Mouse (Mus musculus) adrenal gland, adult 2 months (tissue): Measurements from ENCODE around the gene Rnase13. TPM values are rescaled to one million over a fixed set of nuclear protein-coding genes. Genes with fewer than 3 reads are reported as not detected.

Experiments
- DNase-seq: peaks from one replicate; pipeline ENCODE4 v3.0.0; 2021
- polyA plus RNA-seq: library from polyadenylated mRNA; depleted of rRNA; stranded (reverse); fragments of >200 nt; gene quantifications from 2 replicates; pipeline ENCODE4 v1.2.3, GENCODE M21; 2012
- total RNA-seq, 2 experiments: library from RNA; stranded (reverse); gene quantifications; 2 replicates each; pipeline ENCODE4 v1.2.3; 2021

Gene Rnase13
- total and polyA plus RNA-seq, 3 experiments: not detected

DNA sequence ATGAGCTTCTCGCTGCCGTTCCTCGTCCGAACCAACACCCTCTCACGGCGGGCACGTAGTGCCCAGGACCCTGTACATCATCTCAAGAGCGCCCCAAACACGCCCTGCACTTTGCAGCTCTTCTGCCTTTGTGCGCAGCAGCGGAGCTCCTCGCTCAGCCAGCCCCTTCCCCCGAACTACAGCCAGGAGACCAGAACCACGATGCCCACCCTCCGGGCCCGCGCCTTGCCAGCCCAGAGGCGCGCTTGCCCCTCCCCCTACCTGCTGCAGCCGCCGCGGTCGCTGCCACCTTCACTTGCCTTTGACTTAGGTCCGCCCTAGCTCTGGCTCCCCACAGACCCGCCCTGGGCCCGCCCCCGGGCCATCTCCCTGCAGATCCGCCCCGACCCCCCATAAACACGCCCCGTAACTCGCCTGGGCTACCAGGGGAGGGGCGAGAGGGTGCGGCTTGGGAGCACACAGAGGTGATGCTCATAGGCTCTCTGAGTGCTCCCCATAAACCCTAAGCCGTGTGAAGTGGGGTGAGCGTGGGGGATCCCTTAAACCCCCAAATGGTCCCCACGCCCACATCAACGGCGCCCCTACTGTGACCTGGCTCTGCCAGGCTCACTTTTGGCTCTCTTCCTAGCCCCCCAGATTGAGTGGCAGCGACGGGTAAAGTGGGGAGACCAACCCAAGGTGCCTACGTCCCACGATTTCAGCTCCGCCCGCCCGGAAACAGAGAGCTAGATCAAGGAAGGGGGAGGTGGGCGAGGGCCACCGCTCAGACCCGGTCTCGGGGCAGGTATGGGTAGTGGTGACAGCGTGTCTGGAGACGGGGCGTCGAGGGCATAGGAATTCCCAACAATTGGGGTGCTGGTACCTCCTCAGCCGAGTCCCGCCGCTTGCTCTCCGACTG, 9.3 kb downstream of the Rnase13 start:
- peak; percentile 94 for DNase-seq

DNA sequence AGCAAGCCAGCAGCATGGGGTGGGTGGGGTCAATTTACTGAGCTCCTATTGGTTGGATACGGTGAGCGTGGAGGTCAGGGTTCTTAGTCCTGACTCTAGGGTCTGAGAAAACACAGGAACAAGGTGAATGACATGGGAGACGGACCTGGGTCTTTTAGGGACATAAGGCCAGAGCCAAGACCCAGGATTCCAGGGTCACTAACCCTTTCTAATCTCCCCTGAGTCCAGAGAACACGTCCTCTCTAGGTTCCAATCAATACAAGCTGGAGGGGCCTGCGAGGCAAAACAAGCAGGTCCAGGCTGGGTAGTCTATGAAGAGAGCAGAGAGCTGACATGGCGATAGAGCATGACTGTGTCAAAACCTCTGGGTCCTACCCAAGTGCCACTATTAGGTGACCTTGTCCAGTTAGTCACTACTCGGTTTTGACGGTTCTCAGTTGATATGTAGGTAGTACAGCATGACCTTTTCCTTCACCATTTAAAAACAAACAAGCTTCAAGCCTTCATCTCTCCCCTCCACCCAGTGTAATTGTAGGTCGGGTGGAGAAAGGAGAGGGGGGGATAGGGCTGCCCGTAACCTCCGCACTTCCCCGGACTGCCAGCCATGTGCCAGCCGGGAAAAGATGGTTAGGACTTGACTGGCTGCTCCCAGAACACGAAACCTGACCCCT, 10.0 kb downstream of the Rnase13 start:
- DNase-seq: peak; percentile 80

DNA sequence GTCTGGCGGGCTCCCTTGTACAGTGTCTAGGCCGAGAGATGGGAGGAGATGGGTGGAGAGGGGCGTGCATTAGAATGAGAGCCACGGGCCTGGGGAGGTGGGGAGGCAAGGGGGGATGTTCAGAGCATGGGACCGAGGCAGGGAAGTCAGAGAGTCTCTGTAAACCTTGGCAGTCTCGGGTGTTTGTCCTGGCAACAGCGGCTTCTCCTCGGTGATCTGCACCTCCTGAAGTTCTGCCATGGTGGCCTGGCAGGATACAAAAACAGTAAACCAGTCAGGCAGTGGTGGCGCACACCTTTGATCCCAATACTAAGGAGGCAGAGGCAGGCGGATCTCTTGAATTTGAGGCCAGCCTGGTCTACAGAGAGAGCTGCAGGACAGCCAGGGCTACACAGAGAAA, 11.3 kb downstream of the Rnase13 start:
- no peak for DNase-seq

DNA sequence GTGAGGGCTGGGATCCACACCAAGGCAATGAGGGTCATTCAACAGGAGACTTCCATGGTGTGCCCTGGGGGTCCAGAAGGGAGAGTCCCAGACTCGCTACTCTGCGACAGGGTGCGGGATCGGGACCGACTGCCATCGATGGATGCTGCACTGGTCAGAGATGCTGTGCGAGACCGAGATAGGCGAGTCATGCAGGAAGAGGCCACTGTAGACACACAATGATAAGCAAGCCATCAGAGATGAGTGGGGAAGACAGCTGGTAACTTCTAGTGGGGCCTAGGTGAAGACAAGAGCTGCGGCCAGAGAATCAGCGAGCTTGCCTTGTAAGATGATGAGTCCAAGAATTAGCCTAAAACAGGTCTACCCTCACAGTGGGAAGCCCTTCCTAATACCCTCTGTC, 16.5 kb downstream of the Rnase13 start:
- DNase-seq: no peak

DNA sequence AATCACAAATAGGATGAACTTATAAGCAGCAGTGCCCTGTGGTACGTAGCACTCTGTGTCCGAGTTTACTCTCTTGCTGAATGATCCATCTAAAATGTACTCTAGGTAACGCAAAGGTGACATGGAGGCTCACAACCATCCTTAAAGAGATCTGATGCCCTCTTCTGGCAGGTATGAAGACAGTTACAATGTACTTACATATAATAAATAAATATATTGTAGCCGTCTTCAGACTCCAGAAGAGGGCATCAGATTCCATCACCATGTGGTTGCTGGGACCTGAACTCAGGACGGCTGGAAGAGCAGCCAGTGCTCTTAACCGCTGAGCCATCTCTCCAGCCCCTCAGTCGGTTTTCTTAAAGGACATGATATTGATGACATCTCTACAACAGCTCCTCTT, 17.9 kb downstream of the Rnase13 start:
- DNase-seq: no peak

DNA sequence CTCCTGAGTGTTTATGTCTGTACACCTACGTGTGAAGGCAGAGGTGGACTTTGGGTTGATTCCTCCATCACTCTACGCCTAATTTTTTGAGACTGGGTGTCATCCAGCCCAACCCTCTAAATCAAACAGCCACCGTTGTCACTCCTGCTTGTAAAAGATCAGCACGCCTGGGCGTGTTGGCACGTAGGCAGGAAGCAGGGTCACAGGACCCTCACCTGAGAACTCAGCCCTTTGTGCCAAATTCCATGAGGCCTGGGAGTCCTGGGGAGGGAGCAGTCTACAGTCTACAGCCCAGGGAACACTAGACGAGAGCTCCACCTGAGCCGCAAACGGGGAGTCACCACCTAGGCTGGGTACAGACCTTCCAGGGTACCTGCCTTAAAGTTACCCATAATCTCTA, 18.8 kb downstream of the Rnase13 start:
- no peak for DNase-seq

DNA sequence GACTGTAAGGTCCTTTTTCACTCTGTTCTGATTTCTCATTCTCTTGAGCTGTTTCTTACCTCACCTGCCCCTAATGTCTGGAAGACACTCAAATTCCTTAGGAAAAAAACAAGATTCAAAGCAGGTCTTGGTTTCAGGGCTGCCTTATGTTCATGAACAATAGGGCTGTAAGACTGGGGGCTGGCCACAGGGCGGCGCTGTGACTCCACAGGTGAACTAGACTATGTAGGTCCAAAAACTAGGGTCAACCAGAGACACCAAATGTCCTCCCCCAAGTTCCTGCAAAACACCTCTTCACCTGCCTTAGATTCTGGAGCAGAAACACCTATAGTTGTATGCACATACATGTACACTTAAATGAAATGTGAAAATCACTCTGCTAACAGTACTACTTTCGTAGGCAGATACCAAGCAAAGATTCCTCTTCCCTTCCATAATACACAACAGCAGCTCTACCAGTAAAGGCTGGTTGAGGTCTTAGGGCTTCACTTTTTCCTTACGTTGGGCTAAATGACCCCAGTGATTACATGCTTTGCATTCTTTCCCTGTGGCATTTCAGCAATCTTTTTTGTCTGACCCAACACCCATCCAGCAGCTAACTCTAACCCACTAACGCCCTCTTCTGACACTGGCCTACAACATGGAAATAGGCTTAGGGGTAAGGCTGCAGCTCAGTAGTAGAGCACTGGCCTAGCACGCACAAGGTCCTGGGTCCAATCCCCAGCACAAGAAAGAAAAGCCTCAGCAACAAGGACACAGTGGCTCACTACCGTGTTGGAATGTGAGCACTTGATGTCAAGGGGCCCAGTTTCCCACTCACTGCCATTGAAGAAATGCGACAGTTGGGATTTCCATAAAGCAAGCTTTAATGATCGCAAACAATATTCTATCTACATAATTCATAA, 19.5 kb downstream of the Rnase13 start:
- DNase-seq: peak; percentile 77

DNA sequence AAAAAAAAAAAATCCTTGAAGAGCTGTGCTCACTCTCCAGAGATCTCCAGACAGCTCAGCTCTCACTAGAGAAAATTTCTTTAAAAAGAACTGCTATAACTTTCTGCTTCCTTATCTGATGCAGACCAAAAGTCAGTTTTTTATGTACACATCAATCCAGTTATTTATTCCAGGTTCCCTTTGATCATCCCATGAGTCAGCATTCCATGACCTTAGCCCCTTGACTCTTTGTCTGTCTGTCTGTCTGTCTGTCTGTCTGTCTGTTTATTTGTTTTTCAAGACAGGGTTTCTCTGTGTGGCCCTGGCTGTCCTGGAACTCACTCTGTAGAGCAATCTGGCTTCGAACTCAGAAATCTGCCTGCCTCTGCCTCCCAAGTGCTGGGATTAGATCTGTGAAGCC, 23.2 kb downstream of the Rnase13 start:
- no peak for DNase-seq

DNA sequence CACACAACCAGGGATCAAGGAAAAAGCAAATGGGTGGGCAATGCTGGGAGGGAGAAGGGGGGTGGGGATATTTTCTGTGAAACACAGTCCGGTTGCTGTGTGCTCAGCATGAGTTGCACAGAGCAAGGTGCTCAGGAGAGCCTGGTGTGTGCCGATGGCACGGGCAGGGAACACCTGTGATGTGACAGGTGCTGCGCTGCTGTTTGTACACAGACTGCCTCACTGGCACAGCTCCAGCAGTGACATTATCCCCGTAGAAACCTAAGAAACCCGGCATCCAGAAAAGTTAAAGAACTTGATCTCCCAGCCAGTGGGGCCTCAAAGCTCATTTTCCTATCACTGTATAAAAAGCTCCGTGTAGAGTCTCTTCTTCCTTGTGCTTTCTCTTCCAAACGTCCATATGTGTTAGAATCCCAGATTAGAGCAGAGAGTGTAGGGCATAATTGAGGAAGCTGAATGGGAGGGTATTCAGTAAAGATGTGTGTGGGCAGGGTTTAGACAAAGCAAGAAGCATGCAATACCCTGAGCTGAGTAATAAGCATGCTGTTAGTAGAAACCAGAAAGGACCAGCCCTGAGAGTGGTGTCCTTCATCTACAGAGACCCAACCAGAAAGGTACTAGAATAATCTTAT, 25.9 kb downstream of the Rnase13 start:
- DNase-seq: no peak

DNA sequence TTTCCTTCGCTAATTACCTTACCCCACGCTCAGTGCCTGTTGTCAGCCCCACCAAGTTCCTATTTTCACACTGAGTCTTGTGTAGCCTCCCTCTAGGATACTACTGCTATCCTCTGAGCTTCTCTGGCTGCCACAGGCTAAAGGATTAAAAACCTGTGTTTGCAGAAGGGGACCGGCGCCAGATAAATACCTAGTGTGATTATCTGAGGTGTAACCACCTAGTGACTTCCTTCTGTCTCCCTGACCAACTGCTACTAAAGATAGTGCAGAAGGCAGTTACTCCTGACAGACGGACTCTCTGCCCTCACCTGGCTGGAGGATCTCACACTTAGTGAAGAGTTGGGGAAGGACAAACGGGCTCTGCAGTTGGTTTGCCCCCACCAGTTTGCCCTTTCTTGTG, 26.6 kb downstream of the Rnase13 start:
- no peak for DNase-seq

DNA sequence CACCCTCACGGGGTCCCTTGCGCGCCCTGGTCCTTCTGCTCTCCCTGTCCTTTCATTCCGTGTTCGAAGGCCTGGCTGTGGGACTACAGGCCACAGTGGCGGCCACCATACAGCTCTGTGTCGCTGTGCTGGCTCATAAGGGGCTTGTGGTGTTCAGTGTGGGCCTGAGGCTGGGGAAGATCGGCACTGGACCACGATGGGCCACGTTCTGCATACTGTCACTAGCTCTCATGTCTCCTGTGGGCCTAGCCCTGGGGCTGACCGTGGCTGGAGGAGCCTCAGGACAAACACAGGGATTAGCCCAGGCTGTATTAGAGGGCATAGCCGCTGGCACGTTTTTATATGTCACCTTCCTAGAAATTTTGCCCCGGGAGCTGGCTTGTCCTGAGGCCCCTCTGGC, 27.5 kb downstream of the Rnase13 start:
- DNase-seq: no peak

DNA sequence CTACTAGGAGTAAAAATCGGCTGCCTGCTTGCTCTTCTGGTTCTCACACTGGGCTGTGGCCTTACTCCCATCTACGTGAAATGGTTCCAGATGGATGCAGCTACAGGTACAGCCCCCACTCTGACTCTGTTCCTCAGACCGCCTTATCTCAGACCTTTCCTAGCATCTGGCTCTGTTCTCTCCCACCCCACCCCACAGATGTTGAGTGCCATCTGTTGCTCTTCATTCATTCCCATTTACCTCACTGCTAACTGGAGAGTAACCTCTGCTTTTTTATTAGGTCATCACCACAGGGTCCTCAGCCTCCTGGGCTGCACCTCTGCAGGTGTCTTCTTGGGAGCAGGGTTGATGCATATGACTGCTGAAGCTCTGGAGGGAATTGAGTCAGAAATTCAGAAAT, 28.8 kb downstream of the Rnase13 start:
- DNase-seq: no peak

DNA sequence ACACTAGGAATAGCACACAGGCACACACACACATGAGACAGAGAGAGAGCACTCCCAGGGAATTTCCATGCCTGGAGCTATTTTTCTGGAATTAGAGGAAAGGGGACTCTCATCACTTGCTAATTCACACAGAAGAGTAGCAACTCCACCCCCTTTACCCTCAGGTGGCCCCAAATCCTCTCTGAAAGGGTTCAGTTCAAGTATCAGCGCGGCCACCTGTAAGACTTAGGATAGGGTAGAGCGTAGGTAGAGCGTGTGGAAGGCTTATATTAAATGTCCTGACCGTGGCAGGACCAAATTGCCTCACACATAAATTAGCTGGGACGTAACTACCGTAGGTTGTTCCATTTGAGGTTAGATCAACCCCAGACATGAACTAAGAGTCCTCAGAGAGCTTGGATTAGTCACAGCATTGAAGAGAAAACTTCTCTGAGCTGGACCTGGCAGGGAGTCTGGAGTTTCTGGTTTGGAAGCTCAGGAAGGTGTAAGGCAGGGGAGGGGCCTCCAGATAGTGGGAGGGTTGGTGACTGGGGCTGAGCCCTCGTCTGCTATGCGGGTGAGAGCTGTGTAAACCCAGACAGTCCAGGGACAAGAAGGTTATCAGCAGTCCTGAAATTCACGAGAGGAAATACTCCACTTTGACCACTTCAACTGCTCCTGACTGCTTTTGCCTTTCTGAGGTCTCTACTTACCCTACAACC, 29.3 kb downstream of the Rnase13 start:
- DNase-seq: no peak

DNA sequence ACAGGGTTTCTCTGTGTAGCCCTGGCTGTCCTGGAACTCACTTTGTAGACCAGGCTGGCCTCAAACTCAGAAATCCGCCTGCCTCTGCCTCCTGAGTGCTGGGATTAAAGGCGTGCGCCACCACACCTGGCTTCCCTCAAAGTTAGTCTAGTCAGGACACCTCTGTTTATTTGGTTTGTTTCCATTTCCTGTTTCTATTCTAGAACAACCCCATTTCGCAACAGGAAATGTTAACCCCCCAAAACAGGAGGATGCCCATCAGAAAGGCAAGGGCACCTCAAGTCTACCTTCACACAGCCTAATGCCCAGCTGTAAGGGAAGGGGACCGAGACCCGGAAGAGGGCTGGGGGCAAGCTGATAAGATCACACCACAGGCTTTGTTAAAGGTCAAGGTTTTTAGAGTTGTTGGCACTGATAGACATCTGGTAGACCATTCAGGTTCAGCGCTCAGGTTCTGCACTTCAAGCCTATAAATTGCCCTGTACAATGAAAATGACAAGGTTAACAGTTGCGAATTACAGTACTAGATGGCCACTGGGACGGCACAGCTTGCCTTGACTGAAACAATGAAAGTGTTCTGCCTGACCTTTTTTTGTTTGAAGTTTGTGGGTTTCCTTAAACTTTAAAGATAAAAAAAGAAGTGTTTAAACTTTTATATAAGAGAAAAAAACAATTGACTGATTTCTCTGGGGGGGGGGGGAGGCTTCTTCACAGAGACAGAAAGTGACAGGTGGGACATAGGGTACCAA, 30.2 kb downstream of the Rnase13 start, which contains the start of gene Slc39a2:
Gene Slc39a2, plus strand, starts transcription at position 699 of the 749 bp plus-strand sequence.
- no peak for DNase-seq

DNA sequence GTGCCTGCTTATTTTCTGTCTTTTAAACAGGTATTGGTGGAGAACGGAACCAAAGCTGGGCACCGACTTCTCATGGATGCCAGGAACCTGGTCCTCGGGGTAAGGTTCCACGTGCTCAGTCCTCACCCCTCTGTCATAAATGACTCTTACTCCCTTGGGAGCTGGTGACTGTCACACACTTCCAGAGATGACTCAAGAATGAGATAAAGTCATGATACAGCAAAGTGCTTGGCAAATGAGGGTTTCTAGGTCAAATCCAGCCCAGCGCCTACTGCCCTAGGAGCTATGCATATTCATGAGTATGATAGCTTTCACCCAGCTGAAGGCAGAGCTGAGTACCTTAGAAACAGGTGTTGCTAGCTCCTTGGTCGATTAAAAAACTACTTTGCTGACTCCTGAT, 32.7 kb downstream of the Rnase13 start:
- DNase-seq: peak; percentile 45

DNA sequence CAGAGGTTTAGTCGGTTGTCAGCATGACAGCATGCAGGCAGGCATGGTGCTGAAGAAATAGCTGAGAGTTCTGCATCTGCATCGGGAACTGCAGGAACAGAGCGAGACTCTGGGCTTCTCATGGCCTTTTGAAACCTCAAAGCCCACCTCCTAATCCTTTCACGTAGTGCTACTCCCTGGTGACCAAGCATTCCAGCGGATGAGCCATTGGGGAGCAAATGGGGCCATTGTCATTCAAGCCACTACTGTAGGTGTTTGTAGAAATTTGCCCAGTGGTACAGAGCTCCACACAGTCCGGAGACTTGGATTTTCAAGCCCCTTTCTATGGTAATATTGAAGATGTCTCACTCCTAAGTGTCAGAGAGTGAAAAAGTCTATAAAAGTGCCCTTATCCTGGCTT, 36.5 kb downstream of the Rnase13 start:
- no peak for DNase-seq

DNA sequence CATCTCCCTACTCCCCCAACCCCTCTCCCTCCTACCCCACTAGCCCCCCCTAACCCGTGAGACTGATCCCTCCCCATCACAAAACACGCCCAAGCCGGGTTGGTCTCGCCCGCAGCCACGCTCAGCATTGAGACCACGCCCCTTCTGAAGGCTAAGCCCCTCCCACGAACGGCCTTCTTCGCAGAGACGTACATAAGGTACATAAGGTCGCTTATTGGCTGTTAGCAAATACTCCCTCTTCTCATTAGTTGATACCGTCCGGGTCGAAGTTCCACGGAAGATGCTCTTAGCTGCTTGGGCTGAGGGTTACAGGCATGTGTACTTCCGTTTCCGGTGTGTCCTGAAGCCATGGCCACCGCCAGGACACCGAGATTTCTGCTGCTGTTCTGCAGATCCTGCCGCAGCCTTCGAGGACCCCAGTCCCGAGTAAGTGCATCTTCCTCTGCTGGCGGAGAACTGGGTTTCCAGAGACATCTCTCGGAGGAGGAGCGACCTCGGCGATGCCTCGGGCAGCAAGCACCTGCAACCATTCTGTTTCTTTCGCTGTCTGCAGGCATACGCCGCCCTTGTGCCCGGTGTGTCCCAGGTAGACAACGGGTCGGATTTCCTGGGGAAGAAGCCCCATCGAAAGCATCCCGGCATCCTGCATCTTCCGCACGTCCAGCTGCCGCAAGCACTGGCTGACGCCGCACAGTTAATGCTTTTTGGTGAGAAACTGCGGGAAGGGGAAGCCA, 37.8 kb downstream of the Rnase13 start, which contains the start of gene Mettl17:
Gene Mettl17, plus strand, starts transcription at position 245 of the 734 bp plus-strand sequence.
- DNase-seq: peak; percentile 96

DNA sequence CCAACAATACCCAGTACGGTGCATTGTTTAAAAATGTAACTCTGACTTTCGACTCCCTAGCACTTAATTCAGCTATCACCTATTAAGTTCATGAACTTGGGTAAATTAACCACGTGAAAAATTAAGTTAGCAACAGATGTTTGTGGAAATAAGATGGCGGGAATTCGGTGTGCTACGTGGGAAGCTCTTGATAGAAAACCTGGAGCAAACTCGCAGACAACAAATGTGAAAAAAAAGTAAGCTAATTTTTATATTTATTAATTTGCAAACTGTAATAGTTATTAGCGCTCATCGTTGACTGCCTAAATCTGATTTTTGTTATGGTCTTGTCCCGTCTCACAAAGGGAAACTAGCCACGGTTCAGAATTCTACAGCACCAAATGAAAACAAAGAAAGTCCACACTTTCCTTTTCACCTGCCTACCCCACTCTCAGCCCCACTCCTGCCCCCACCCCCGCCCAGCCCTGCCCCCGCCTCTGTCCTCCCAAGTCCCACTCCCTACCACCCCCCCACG, 38.5 kb downstream of the Rnase13 start:
- no peak for DNase-seq

DNA sequence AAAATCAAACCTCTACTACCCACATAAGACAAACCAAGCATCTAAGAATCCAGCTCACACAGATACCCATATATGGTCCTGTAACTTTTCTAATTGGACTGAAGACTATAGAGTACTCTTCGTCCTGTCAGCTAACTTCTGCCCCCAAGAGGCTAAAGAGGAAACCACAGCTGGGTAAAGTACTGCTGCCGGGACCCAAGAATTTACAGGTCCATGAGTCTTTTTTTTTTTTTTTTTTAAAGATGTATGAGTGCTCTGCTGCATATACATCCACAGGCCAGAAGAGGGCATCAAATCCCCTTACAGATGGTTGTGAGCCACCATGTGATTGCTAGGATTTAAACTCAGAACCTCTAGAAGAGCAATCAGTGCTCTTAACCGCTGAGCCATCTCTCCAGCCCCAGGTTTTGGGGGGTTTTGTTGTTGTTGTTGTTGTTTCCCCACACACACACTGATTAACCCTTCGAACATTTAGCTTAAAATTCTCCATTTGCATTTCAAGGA, 39.0 kb downstream of the Rnase13 start:
- DNase-seq: peak; percentile 84
